Mouse (Mus musculus) megakaryocyte, embryonic 14.5 days (primary cell): ENCODE measurements around the gene Pou3f1.

Experiments
- FLI1 ChIP-seq: IDR thresholded peaks from 2 replicates; pipeline ENCODE4 v1.6.1; 2012; ENCODE audit warnings: low read length, inconsistent platforms, mixed read lengths
- GATA1 ChIP-seq: IDR thresholded peaks from 3 replicates; pipeline ENCODE4 v1.6.1; 2012; ENCODE audit warnings: mixed read lengths, low read length, inconsistent platforms, borderline replicate concordance

DNA sequence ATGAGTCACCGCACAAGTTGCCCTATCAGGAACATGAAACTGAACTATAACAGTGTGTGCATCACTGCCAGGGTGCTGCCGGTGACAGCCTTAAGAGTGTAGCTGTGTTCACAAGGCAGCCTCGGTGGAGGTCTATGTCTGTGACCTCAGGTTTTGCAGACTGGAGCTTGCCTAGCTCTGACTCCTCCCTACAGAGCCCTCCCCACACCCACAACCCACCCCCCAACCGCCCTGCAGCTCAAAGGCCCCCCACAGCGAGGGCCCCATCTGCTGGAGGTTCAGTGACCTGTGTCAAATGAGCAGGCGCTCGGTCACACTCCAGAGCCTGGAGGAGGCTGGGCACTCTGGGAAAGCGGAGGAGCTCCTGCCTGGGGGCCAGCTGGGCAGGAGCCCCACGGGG, 3.7 kb upstream of the Pou3f1 start:
- TF ChIP-seq GATA1 (no peak), FLI1 (no peak)
